Mouse (Mus musculus) lung, adult 18-20 months (tissue): Measurements from ENCODE around the gene Nlgn1.

ENCODE experiments used
- DNase-seq, 2 experiments: peaks; one replicate each; pipeline ENCODE4 v3.0.0; 2022; ENCODE audit warnings: mixed read lengths in 2 of 2

Gene Nlgn1

GRCm38 (mm10) chr3:25775437-25775836 is 556.8 kb downstream of the Nlgn1 start:
- DNase-seq, result no peak

- DNase-seq, result no peak
Measured at GRCm38 (mm10) chr3:25773908-25774307, 558.4 kb downstream of the Nlgn1 start.

- DNase-seq, result no peak
Measured at GRCm38 (mm10) chr3:25773467-25773866, 558.8 kb downstream of the Nlgn1 start.

- DNase-seq, result no peak
Measured at GRCm38 (mm10) chr3:25763689-25764088, 568.6 kb downstream of the Nlgn1 start.

- DNase-seq, result no peak
Measured at GRCm38 (mm10) chr3:25757813-25758212, 574.4 kb downstream of the Nlgn1 start.

- no peak for DNase-seq
Measured at GRCm38 (mm10) chr3:25724111-25724510, 608.1 kb downstream of the Nlgn1 start.

- no peak for DNase-seq
Measured at GRCm38 (mm10) chr3:25721464-25721863, 610.8 kb downstream of the Nlgn1 start.

- no peak for DNase-seq
Measured at GRCm38 (mm10) chr3:25707380-25707779, 624.9 kb downstream of the Nlgn1 start.

- DNase-seq, result no peak
Measured at GRCm38 (mm10) chr3:25697231-25697630, 635.0 kb downstream of the Nlgn1 start.

GRCm38 (mm10) chr3:25688789-25689464 is 643.3 kb downstream of the Nlgn1 start:
- no peak for DNase-seq

GRCm38 (mm10) chr3:25683696-25684095 is 648.6 kb downstream of the Nlgn1 start:
- DNase-seq, result no peak

GRCm38 (mm10) chr3:25679373-25679772 is 652.9 kb downstream of the Nlgn1 start:
- DNase-seq, result peak; percentile 9 to 34

GRCm38 (mm10) chr3:25675888-25676287 is 656.4 kb downstream of the Nlgn1 start:
- DNase-seq, result no peak

GRCm38 (mm10) chr3:25675069-25675468 is 657.2 kb downstream of the Nlgn1 start:
- peak in 1 of 2 experiments; percentile 2 for DNase-seq

- no peak for DNase-seq
Measured at GRCm38 (mm10) chr3:25673408-25673807, 658.9 kb downstream of the Nlgn1 start.

GRCm38 (mm10) chr3:25672779-25673178 is 659.5 kb downstream of the Nlgn1 start:
- no peak for DNase-seq

GRCm38 (mm10) chr3:25663464-25663863 is 668.8 kb downstream of the Nlgn1 start:
- no peak for DNase-seq

GRCm38 (mm10) chr3:25660285-25660684 is 672.0 kb downstream of the Nlgn1 start:
- no peak for DNase-seq

- no peak for DNase-seq
Measured at GRCm38 (mm10) chr3:25658006-25658405, 674.3 kb downstream of the Nlgn1 start.

- DNase-seq, result no peak
Measured at GRCm38 (mm10) chr3:25657074-25657473, 675.2 kb downstream of the Nlgn1 start.

- peak in 1 of 2 experiments; percentile 6 for DNase-seq
Measured at GRCm38 (mm10) chr3:25653010-25653409, 679.2 kb downstream of the Nlgn1 start.

GRCm38 (mm10) chr3:25645895-25646691 is 686.2 kb downstream of the Nlgn1 start:
- DNase-seq, result no peak

GRCm38 (mm10) chr3:25629198-25629597 is 703.1 kb downstream of the Nlgn1 start:
- DNase-seq, result no peak

- no peak for DNase-seq
Measured at GRCm38 (mm10) chr3:25606597-25606996, 725.7 kb downstream of the Nlgn1 start.
